Mouse (Mus musculus) gastrocnemius, postnatal 25 days (tissue): ENCODE measurements around the gene Scarb2. TPM values are rescaled to one million over a fixed set of nuclear protein-coding genes. Genes with fewer than 3 reads are reported as not detected.

Experiments
- microRNA-seq, 2 experiments: library from miRNA; unstranded; fragments of <30 nt; microRNA quantifications; one replicate each; pipeline ENCODE4 v1.2.0; 2021; ENCODE audit warnings: borderline replicate concordance in 2 of 2
- total RNA-seq, 2 experiments: library from RNA; stranded (reverse); gene quantifications; 1 replicate in 1 of 2; 2 replicates in 1 of 2; pipeline ENCODE4 v1.2.3; 2021

Gene Scarb2
- total RNA-seq, 2 experiments from 2014 or later, result 61.8 to 69.2 TPM

Small RNA genes within 50 kb of the gene (microRNA-seq; reads per million reads assigned to microRNA genes)
- gene Mir6415, result 0 reads per million in 2 experiments

Other genes starting within 250 kb of the Scarb2 start
- gene Naaa, start 228.7 kb downstream of the Scarb2 start, total RNA-seq, result 10 to 100 TPM in 1 of 2 experiments, 1 to 10 TPM in 1; 5.1 to 10.1 TPM
- gene Sdad1, start 196.4 kb downstream of the Scarb2 start, total RNA-seq, result 10 to 100 TPM; 15.0 to 15.7 TPM
- gene Cxcl9, start 178.8 kb downstream of the Scarb2 start, total RNA-seq, result under 1 TPM; 0.20 to 0.86 TPM
- 100 to 1,000 TPM; 365 to 392 TPM for gene Art3, start 175.0 kb downstream of the Scarb2 start, total RNA-seq
- not detected for gene Cxcl10, start 157.9 kb downstream of the Scarb2 start, total RNA-seq
- gene Nup54, start 71.6 kb downstream of the Scarb2 start, total RNA-seq, result 1 to 10 TPM; 9.1 to 9.7 TPM
- not detected for gene Fam47e, start 48.2 kb upstream of the Scarb2 start, total RNA-seq
- gene Stbd1, start 96.2 kb upstream of the Scarb2 start, total RNA-seq, result 10 to 100 TPM; 34.3 to 44.3 TPM
- gene Ccdc158, start 168.4 kb upstream of the Scarb2 start, total RNA-seq, result under 1 TPM; 0.23 to 0.24 TPM
- gene Shroom3, start 176.6 kb upstream of the Scarb2 start, total RNA-seq, result under 1 TPM; 0.23 to 0.40 TPM